Mouse (Mus musculus) G1E (cell line): ENCODE results near the gene Tspo2. TPM values are rescaled to one million over a fixed set of nuclear protein-coding genes. Genes with fewer than 3 reads are reported as not detected.

Experiments used
- ATAC-seq: 2 replicates; pipeline ENCODE4 v1.8.0; 2016; ENCODE audit warnings: mild to moderate bottlenecking; ENCODE audit not compliant: insufficient number of reproducible peaks, poor library complexity, low FRiP score, severe bottlenecking; ENCODE audit errors: extremely low read depth
- DNase-seq: peaks from one replicate; pipeline ENCODE4 v3.0.0; 2012; ENCODE audit warnings: low spot score
- H3K27me3 ChIP-seq: 2 replicates; pipeline ENCODE4 v1.6.1; 2012; ENCODE audit warnings: mild to moderate bottlenecking, low read length, inconsistent platforms; ENCODE audit not compliant: insufficient read depth
- H3K36me3 ChIP-seq: replicated peaks from 2 replicates; pipeline ENCODE3; 2012; ENCODE audit warnings: mild to moderate bottlenecking, inconsistent platforms
- H3K4me1 ChIP-seq: 2 replicates; pipeline ENCODE4 v1.6.1; 2012; ENCODE audit warnings: low read depth, low read length, inconsistent platforms, mixed read lengths; ENCODE audit not compliant: insufficient read depth
- H3K4me3 ChIP-seq: 2 replicates; pipeline ENCODE4 v1.5.1; 2012; ENCODE audit warnings: low read depth, mild to moderate bottlenecking, inconsistent platforms, low read length, moderate library complexity, mixed read lengths
- H3K9me3 ChIP-seq: replicated peaks from 2 replicates; pipeline ENCODE4 v1.6.1; 2012; ENCODE audit warnings: inconsistent platforms
- CTCF ChIP-seq: IDR thresholded peaks from 2 replicates; pipeline ENCODE4 v1.5.1; 2012; ENCODE audit warnings: low read depth, low read length, inconsistent platforms, mixed read lengths
- GATA1 ChIP-seq: IDR thresholded peaks from 2 replicates; pipeline ENCODE4 v1.6.1; 2012; ENCODE audit warnings: borderline replicate concordance, low read length, inconsistent platforms, mixed read lengths
- GATA2 ChIP-seq: IDR thresholded peaks from 2 replicates; pipeline ENCODE4 v1.6.1; 2012; ENCODE audit warnings: low read depth, low read length, inconsistent platforms, borderline replicate concordance
- POLR2AphosphoS5 ChIP-seq: IDR thresholded peaks from 2 replicates; pipeline ENCODE4 v1.6.1; 2012; ENCODE audit warnings: low read depth, low read length, inconsistent platforms; ENCODE audit not compliant: insufficient replicate concordance
- TAL1 ChIP-seq: conservative IDR thresholded peaks from 2 replicates; pipeline ENCODE4 v1.6.1; 2012; ENCODE audit warnings: low read depth, low read length, inconsistent platforms, mixed read lengths
- polyA plus RNA-seq: library from polyadenylated mRNA; stranded (reverse); fragments of >175 nt; gene quantifications from 2 replicates; pipeline ENCODE4 v1.2.3, GENCODE M21; 2012
- total RNA-seq, 2 experiments: library from RNA; stranded (forward) in 1 of 2; stranded (reverse) in 1 of 2; fragments of 200-1000 nt in 1 of 2; fragments of >200 nt in 1 of 2; fragmentation: Nextera tagmentation in 1 of 2; gene quantifications; 2 replicates each; pipeline ENCODE4 v1.2.3; 2014 to 2017

Gene Tspo2
- total and polyA plus RNA-seq, 3 experiments: 47.5 to 99.5 (median 61.3) TPM

GRCm38 (mm10) chr17:48437421-48437911 is 13.9 kb downstream of the Tspo2 start:
- peaks cover 2% of the 10 kb centered on the region; the same call in 1 of the 2 replicates for H3K27me3 ChIP-seq
- no peaks in the 10 kb centered on the region for H3K9me3 ChIP-seq
- peaks cover 11% of the 10 kb centered on the region for H3K4me1 ChIP-seq
- no peaks in the 10 kb centered on the region for H3K36me3 ChIP-seq
- TF ChIP-seq POLR2AphosphoS5 (no peak), GATA1 (no peak), TAL1 (no peak), GATA2 (no peak), CTCF (no peak)
- ATAC-seq (no peak), DNase-seq (no peak)
- H3K4me3 ChIP-seq: no peak overlapping the region

- DNase-seq: no peak
- Histone ChIP-seq H3K4me3 (no peak overlapping the region), H3K9me3 (no peaks in the 10 kb centered on the region), H3K4me1 (peaks cover 14% of the 10 kb centered on the region), H3K36me3 (no peaks in the 10 kb centered on the region), H3K27me3 (peaks cover 2% of the 10 kb centered on the region; the same call in 1 of the 2 replicates)
- TF ChIP-seq CTCF (no peak), GATA2 (no peak), TAL1 (no peak), POLR2AphosphoS5 (no peak), GATA1 (no peak)
- no peak for ATAC-seq
These were observed 14.8 kb downstream of the Tspo2 start for GRCm38 (mm10) chr17:48436487-48436886.

DNA sequence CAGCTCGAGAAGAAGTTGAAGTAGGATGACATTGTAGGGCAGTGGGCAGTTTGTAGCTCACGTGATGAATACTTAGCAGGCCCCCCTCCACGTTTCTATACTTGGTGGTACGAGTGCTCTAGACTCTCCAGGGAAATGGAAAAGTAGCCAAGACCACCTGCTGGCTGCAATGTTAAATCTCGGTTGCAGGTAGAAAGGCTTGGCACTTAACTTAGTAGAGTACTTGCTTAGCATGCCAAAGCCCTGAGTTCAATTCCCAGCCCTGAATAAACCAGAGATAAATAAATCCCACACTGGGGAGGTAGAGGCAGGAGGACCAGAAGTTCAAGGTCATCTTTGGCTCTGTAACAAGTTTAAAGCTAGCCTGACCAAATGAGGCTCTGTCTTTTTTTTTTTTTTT is 16.8 kb downstream of the Tspo2 start:
- Histone ChIP-seq H3K36me3 (no peaks in the 10 kb centered on the region), H3K4me3 (no peak overlapping the region), H3K9me3 (no peaks in the 10 kb centered on the region), H3K27me3 (peaks cover 2% of the 10 kb centered on the region; the same call in 1 of the 2 replicates), H3K4me1 (peaks cover 19% of the 10 kb centered on the region)
- TF ChIP-seq CTCF: no peak
- TF ChIP-seq TAL1: no peak
- TF ChIP-seq GATA2: no peak
- TF ChIP-seq GATA1: no peak
- TF ChIP-seq POLR2AphosphoS5: no peak
- DNase-seq (no peak), ATAC-seq (no peak)

GRCm38 (mm10) chr17:48433689-48434330 is 17.5 kb downstream of the Tspo2 start:
- no peak for DNase-seq
- H3K27me3 ChIP-seq: peaks cover 5% of the 10 kb centered on the region; the same call in 1 of the 2 replicates
- H3K36me3 ChIP-seq: no peaks in the 10 kb centered on the region
- H3K4me3 ChIP-seq: no peak overlapping the region
- TF ChIP-seq POLR2AphosphoS5: no peak
- no peak for TF ChIP-seq TAL1
- no peak for TF ChIP-seq GATA1
- no peak for TF ChIP-seq CTCF
- TF ChIP-seq GATA2: no peak
- H3K4me1 ChIP-seq: peaks cover 19% of the 10 kb centered on the region
- no peaks in the 10 kb centered on the region for H3K9me3 ChIP-seq
- ATAC-seq: no peak

- Histone ChIP-seq H3K36me3 (no peaks in the 10 kb centered on the region), H3K4me3 (no peak overlapping the region), H3K27me3 (peaks cover 6% of the 10 kb centered on the region; the same call in 1 of the 2 replicates), H3K4me1 (peaks cover 21% of the 10 kb centered on the region), H3K9me3 (no peaks in the 10 kb centered on the region)
- TF ChIP-seq TAL1 (no peak), POLR2AphosphoS5 (no peak), CTCF (no peak)
- ATAC-seq (no peak), DNase-seq (no peak)
These were observed 18.2 kb downstream of the Tspo2 start for GRCm38 (mm10) chr17:48433006-48433655.

GRCm38 (mm10) chr17:48432158-48432980 is 19.0 kb downstream of the Tspo2 start, which contains the start of gene Apobec2:
TSS of gene Apobec2 (minus strand) at chr17:48432930.
- no peak within 1 kb of the TSS for H3K4me3 ChIP-seq
- H3K27me3 ChIP-seq: peaks cover 7% of the 10 kb centered on the region; the same call in 1 of the 2 replicates
- H3K4me1 ChIP-seq: peaks cover 22% of the 10 kb centered on the region
- H3K9me3 ChIP-seq: no peaks in the 10 kb centered on the region
- DNase-seq: no peak
- TF ChIP-seq GATA1 (no peak), TAL1 (no peak), POLR2AphosphoS5 (no peak), GATA2 (no peak), CTCF (no peak)
- no peak for ATAC-seq
- no peaks in the 10 kb centered on the region for H3K36me3 ChIP-seq
